17 mouse cellular contexts compared by ENCODE assay signal in genomic region chr11:60246077-60246476, GRCm38 (mm10). TPM values are rescaled to one million over a fixed set of nuclear protein-coding genes. Genes with fewer than 3 reads are reported as not detected.
DNase-seq lines count a peak whose midpoint lies in the region; ATAC-seq lines count a peak whose summit lies in the region.
"Had no signal": no experiment of that assay in that cellular context is flagged by ENCODE, and none has a peak within 500 bp of the region (broad histone marks: within the 10 kb centered on the region; RNA-seq: fewer than 3 reads in every experiment).

No protein-coding gene starts in this region.

- ATAC-seq in forebrain, embryonic 14.5 days = no peak
- no peak for ATAC-seq in forebrain, embryonic 11.5 days (replicated peaks; ENCODE audit: low FRiP score)
- ATAC-seq: hindbrain, embryonic 16.5 days had no signal

- intact Hi-C loops in gastrocnemius, postnatal 36 days (cut with DNase I) = no loop called here

- H3K27me3 ChIP-seq in forebrain, embryonic 14.5 days (replicated peaks; ENCODE audit: control insufficient read depth, insufficient read depth, low read length) = no peaks in the 10 kb centered on the region
- H3K27me3 ChIP-seq in forebrain, embryonic 11.5 days (ENCODE audit: control insufficient read depth, insufficient read depth, low read length) = no peaks in the 10 kb centered on the region
- H3K27me3 ChIP-seq: neural tube, embryonic 13.5 days had no signal

- no peaks in the 10 kb centered on the region for H3K9me3 ChIP-seq in forebrain, embryonic 14.5 days (replicated peaks; ENCODE audit: control insufficient read depth, low read length)
- no peaks in the 10 kb centered on the region for H3K9me3 ChIP-seq in forebrain, embryonic 11.5 days (ENCODE audit: control insufficient read depth, low read length)
- H3K9me3 ChIP-seq: neural tube, embryonic 13.5 days had no signal

- H3K27ac ChIP-seq in forebrain, embryonic 14.5 days (ENCODE audit: low read depth, low read length) = peak overlapping the region; percentile 60; the same call in 1 of the 2 replicates
- H3K27ac ChIP-seq in forebrain, embryonic 11.5 days (ENCODE audit: low read depth, low read length) = no peak overlapping the region
- H3K27ac ChIP-seq: neural tube, embryonic 13.5 days had no signal

- H3K4me3 ChIP-seq in forebrain, embryonic 14.5 days (ENCODE audit: low read depth, low read length) = no peak overlapping the region
- H3K4me3 ChIP-seq in forebrain, embryonic 11.5 days (ENCODE audit: low read depth, low read length) = no peak overlapping the region
- H3K4me3 ChIP-seq: neural tube, embryonic 13.5 days had no signal

- no peak overlapping the region for H3K4me2 ChIP-seq in forebrain, embryonic 14.5 days (ENCODE audit: low read length)
- no peak overlapping the region for H3K4me2 ChIP-seq in forebrain, embryonic 11.5 days (ENCODE audit: low read depth, low read length, severe bottlenecking)
- H3K4me2 ChIP-seq: liver, embryonic 11.5 days; lung, embryonic 14.5 days; neural tube, embryonic 13.5 days had no signal

- H3K9ac ChIP-seq in forebrain, embryonic 14.5 days (ENCODE audit: low read length) = no peak overlapping the region
- no peak overlapping the region for H3K9ac ChIP-seq in forebrain, embryonic 11.5 days (ENCODE audit: low read length)
- H3K9ac ChIP-seq: lung, embryonic 14.5 days; neural tube, embryonic 13.5 days had no signal

- H3K36me3 ChIP-seq in forebrain, embryonic 14.5 days (ENCODE audit: control insufficient read depth, insufficient read depth, low read length) = peaks cover 15% of the 10 kb centered on the region
- no peaks in the 10 kb centered on the region; the same call in 1 of the 2 replicates for H3K36me3 ChIP-seq in forebrain, embryonic 11.5 days (ENCODE audit: control insufficient read depth, insufficient read depth, low read length)

- H3K4me1 ChIP-seq in forebrain, embryonic 14.5 days (ENCODE audit: control insufficient read depth, insufficient read depth, low read length) = 0 out of 2 replicates have a peak, but pooled peaks cover 2% of the 10 kb centered on the region
- peaks cover 5% of the 10 kb centered on the region; the same call in 1 of the 2 replicates for H3K4me1 ChIP-seq in forebrain, embryonic 11.5 days (replicated peaks; ENCODE audit: control insufficient read depth, insufficient read depth, low read length)

- peak; percentile 29 for DNase-seq in forebrain, embryonic 14.5 days (ENCODE audit: low spot score)
- no peak for DNase-seq in forebrain, embryonic 11.5 days (ENCODE audit: low spot score)
- DNase-seq in layer of hippocampus, adult 9-11 months = peak; percentile 53
- no peak for DNase-seq in layer of hippocampus, adult 9-10 months (ENCODE audit: low spot score)
- peak; percentile 48 for DNase-seq in right cerebral cortex, postnatal 25 days
- DNase-seq in right cerebral cortex, postnatal 14 days = no peak
- peak; percentile 36 to 55 for DNase-seq in thymus, postnatal 36 days
- DNase-seq in gastrocnemius, postnatal 36 days = no peak
- DNase-seq: embryo, embryonic 11 days; heart, adult 11 months; kidney, adult 9 months; kidney, postnatal 4 days; lung, embryonic 14.5 days; spleen, adult 18-20 months had no signal

RNA-seq across cellular contexts. Expression of gene Srebf1, which starts 23.7 kb away (rescaled TPM):
- polyA plus RNA-seq in forebrain, embryonic 14.5 days (2014; fragmentation: Nextera tagmentation; extraction: Ambion mirVana) = 42.6 and 44.3 TPM in 2 replicates
- polyA plus RNA-seq in forebrain, embryonic 11.5 days (2014; fragmentation: Nextera tagmentation; extraction: Ambion mirVana) = 63.9 and 68.7 TPM in 2 replicates
- total RNA-seq in gastrocnemius, postnatal 36 days (2021) = 10 to 100 TPM; 18.4 to 21.0 TPM

Comparison
In these comparisons a context has a peak if more than half of its experiments do, and no peak if none do; other contexts are left out.
1. DNase-seq: peak in forebrain, embryonic 14.5 days (single experiment), layer of hippocampus, adult 9-11 months (single experiment), right cerebral cortex, postnatal 25 days (single experiment) and thymus, postnatal 36 days (2 of 2); none in forebrain, embryonic 11.5 days (single experiment), layer of hippocampus, adult 9-10 months (single experiment), right cerebral cortex, postnatal 14 days (single experiment) and gastrocnemius, postnatal 36 days (0 of 2).